Mouse (Mus musculus) cerebellum, adult 8-10 months (tissue): ENCODE results near the gene Abhd14b.
"Not testable (repeated sequence)": the region's sequence is repeated elsewhere in the genome, so short reads cannot be mapped to it uniquely, and the experiment has no call there.

Experiments used
- DNase-seq: peaks from one replicate; pipeline ENCODE4 v3.0.0; 2022

Gene Abhd14b

DNA sequence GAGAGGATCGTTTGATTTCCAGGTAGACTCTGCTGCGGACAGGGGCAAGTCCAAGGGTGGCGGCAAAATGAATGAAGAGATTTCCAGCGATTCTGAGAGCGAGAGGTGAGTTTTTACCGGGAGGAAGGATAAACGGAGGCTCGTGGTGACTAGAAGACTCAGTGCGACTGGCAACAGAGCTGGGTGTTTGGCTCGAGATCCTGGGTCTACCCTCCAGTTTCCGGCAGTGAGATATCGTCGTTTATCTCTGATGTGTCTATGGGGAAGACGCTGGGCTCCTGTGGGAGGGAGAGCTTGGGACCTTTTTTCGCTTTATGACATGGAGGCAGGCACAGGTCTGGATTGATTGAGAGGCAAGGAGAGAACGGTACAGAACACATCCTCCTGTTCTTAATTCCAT, 30.4 kb downstream of the Abhd14b start:
- no peak for DNase-seq

DNA sequence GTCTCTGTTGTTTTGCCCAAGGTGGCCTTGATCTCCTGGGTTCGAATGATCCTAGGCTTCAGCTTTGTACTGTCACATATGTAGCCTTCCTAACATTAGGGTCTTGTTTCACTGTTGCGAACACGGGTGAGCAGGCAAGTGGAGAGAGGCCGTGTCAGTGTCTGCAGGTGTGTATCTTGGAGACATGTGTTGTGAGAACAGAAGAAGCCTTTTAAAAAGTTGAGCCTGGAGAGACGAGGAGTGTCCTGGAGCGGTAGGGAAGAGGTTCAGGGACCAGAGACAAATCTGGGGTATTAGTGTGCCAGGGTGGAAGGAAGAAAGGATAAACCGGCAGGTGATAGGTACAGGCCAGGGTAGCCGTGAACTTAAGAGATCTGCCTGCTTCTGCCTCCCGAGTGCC, 30.8 kb downstream of the Abhd14b start:
- peak; percentile 7 for DNase-seq

GRCm38 (mm10) chr9:106480541-106480940, 33.3 kb downstream of the Abhd14b start:
- DNase-seq = no peak

- DNase-seq = no peak
Measured at GRCm38 (mm10) chr9:106481075-106481474, 33.8 kb downstream of the Abhd14b start.

DNA sequence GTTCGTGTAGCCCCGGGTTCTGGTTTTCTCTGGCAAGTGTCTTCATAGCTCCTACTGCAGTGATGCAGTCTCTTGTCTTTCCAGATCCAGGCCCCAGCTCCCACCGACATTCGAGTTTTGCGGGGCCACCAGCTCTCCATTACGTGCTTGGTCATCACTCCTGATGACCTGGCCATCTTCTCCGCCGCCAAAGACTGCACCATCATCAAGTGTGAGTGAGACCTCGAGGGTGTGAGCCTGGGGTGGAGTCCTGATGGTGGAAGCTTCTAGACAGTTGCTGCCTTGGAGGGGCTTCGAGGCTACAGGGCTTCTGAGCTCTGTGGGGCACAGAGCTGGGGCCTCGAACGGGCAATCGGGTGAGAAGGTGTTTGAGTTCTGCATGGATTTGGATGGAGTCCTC, 34.4 kb downstream of the Abhd14b start:
- DNase-seq = no peak

DNA sequence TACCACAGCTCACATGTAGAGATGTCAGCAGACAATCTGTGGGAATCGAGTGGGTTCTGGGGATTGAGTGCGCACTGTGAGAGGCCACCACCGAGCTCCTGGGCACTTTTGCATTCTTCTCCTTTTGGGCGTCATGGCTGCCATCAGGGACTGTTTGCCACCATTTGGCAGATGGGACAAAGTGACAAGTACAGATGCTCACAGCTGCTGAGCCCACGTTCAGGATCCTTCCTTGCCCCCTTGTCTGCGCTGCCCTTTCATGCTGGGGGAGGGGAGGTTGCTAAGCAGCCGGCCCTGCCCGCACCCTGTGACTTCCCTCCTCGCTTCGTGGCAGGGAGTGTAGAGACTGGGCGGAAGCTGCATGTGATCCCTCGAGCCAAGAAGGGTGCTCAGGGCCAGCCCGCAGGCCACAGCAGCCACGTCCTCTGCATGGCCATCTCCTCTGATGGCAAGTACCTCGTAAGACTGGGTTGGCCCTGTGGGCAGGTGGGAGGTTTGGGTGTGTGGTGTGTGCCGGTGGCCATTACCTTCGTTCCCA, 35.4 kb downstream of the Abhd14b start:
- DNase-seq = no peak

DNA sequence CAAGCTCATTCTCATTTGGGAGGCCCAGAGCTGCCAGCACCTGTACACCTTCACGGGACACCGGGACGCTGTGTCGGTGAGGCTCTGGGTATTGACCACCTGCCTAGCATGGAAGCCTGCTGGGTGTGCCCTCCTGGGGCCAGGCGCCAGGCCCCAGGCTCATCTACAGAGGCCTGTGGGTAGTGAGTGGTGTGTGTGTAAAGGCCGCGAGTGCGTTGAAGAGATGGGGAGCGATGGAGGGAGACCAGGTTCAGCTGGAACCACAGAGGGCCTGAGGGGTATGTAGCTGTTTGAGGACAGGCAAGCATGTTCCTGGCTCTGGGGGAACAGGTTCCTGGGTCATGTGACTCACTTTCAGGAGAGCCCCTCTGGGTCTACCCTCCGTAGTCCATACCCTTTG, 35.9 kb downstream of the Abhd14b start:
- no peak for DNase-seq

- DNase-seq = no peak
Measured at GRCm38 (mm10) chr9:106483606-106484005, 36.3 kb downstream of the Abhd14b start.

GRCm38 (mm10) chr9:106485076-106485475, 37.8 kb downstream of the Abhd14b start:
- DNase-seq = no peak

GRCm38 (mm10) chr9:106487602-106488001, 40.3 kb downstream of the Abhd14b start:
- not testable (repeated sequence) for DNase-seq

DNA sequence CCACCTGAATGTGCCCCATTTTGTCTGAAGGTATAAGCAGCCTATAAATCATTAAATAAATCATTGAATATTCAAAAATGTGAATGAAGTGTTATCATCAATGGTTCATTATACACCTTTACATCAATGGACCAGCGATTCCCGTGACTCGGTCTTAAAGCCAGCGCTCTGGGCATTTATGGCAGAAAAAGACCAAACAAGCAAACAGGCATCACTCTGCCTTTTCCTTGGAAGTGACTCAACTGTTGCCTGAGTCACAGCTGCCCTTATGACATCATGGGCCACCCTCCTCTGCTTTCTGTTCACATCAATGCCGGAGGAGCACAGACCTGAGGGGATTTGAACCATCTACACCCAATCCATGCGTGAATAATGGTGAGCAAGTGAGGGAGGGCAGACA, 52.4 kb downstream of the Abhd14b start, which contains the start of gene Iqcf1:
Gene Iqcf1 (plus strand): TSS at position 301 of the 400 bp plus-strand sequence.
- DNase-seq = no peak

GRCm38 (mm10) chr9:106501846-106502245, 54.6 kb downstream of the Abhd14b start:
- no peak for DNase-seq
